Mouse (Mus musculus): ENCODE data around the gene Gba2.
"Not testable (repeated sequence)": the region's sequence is repeated elsewhere in the genome, so short reads cannot be mapped to it uniquely, and the experiment has no call there.

Gene Gba2

DNA sequence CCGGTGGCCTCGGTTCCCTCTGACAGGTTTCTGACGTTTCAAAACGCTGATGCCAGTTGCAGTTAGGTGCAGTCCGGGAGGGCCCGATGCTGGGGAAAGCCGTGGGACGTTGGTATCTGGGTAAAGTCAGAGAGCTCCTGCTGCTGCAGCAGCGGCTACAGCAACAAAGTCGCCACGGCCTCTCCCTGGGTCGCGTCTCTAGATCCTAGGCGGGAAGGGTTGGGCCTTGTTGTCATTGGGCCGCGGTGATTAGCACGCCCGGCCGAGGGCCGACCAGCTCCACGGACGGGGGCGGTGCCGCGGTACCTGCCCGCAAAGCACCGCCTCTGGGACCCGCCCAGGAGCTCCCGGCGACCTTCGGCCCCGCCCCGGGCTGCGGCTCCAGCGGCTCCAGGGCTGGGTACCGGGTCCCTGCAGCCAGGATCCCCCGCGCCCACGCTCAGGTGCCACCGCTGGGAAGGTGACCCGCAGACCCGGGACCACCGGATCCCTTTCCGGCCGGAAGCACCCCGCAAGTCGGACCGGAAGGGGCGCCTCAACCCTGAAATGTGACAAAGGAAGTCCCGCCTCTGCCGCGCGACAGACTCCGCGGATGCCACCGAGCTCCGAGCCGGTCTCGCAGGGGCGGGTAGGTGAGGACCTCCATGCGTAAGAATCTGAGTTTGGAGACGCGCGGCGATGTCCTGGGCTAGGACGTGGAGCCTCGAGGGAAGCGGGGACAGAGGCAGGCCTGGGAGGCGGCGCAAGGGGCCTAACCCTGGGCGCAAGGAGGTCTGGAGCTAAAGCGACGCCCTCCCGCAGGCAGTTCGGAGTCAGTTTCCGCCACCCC is at the start of gene Gba2, which contains the start of gene Rgp1:
Gba2 (minus strand) TSS at position 498 of the 829 bp plus-strand sequence.
Rgp1 (plus strand) TSS at position 340 of the 829 bp plus-strand sequence.
- peaks cover 1% of the 10 kb centered on the region for H3K36me3 ChIP-seq (ENCODE audit: control insufficient read depth, insufficient read depth, low read length, poor library complexity, severe bottlenecking)
- no peaks in the 10 kb centered on the region for H3K27me3 ChIP-seq (ENCODE audit: control insufficient read depth, insufficient read depth, low read length, poor library complexity, severe bottlenecking)
- peak; percentile 81 for DNase-seq (ENCODE audit: low read depth, low spot score)

DNA sequence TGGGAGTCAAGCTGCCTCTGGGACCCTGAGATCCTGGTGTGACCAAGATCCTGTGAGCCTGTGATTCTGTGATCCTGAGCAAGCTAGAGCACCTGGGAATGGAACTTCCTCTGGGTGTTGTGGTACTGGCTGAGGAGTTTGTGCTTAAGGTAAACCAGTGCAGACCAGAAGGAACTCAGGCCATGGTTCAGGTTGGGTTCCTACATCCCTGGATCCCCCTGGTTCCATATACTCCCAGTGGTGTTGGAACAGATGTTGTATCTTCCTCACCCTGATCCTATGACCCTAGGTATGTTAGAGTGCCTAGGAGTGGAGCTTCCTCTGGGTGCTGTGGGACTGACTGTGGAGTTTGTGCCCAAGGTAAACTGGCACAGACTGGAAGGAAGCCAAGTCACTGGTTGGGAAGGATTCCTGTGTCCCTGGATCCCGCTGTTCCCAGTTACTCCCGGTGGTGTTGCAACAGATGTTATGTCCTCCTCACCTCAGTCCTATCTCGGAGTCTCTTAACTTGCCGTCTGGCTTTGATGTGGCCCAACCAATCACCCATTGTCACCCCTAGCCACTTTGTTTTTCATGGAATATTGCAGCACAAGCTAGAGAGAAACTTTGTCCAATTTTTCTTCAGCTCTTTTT is 41.6 kb upstream of the Gba2 start:
- Histone ChIP-seq H3K36me3 (ENCODE audit: control insufficient read depth, insufficient read depth, low read length, poor library complexity, severe bottlenecking) (no peaks in the 10 kb centered on the region), H3K27me3 (ENCODE audit: control insufficient read depth, insufficient read depth, low read length, poor library complexity, severe bottlenecking) (no peaks in the 10 kb centered on the region)
- DNase-seq (ENCODE audit: low read depth, low spot score), result no peak

DNA sequence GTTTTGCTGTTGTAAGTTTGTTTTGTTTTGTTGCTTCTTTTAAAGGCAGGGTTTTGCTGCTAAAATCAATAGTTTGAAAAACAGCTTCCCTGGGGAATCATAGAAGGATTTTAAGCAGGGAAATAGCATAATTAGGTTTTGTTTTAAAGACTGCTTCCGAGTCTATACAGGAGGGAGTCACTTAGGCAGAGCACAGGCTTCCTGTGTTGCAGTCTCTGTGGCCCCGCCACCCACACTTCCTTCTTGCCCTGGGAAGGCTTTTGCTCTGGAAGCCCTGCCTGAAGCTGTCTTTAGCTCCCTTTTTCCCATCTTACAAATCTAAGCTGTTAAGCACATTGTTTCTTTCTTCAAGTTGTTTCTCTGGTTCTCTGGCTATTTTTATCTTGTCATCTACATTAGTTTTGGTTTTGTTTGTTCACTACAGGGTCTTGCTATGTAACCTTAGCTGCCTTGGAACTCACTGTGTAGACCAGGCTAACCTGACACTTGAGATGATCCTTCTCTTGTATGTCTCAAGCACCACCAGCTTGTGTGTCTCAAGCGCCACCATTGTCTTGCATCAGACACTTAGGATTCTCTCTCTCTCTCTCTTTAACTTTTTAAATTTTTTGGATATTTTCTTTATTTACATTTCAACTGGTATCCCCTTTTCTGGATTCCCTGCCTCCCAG is 34.5 kb upstream of the Gba2 start:
- DNase-seq (ENCODE audit: low read depth, low spot score), result no peak
- no peaks in the 10 kb centered on the region for H3K27me3 ChIP-seq (ENCODE audit: control insufficient read depth, insufficient read depth, low read length, poor library complexity, severe bottlenecking)
- H3K36me3 ChIP-seq (ENCODE audit: control insufficient read depth, insufficient read depth, low read length, poor library complexity, severe bottlenecking), result no peaks in the 10 kb centered on the region

DNA sequence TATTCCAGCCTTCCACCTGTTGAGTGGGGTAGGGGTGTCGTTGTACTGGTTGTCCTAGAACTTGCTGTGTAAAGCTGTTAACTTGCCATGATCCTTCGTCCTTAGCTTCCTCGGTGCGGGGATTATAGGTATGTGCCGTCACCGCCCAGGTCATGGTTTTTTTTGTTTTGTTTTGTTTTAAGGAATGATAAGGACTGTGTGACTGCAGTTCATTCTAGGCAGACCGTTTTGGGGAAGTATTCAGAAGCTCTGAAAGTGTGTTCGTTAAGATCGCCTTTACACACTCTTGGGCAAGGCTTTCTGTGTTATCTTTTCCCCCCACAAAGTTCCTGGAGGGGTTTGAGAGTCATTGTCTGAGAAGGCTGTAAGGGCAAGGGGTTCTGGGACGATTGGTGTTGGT is 33.9 kb upstream of the Gba2 start:
- Histone ChIP-seq H3K36me3 (ENCODE audit: control insufficient read depth, insufficient read depth, low read length, poor library complexity, severe bottlenecking) (no peaks in the 10 kb centered on the region), H3K27me3 (ENCODE audit: control insufficient read depth, insufficient read depth, low read length, poor library complexity, severe bottlenecking) (no peaks in the 10 kb centered on the region)
- no peak for DNase-seq (ENCODE audit: low read depth, low spot score)

DNA sequence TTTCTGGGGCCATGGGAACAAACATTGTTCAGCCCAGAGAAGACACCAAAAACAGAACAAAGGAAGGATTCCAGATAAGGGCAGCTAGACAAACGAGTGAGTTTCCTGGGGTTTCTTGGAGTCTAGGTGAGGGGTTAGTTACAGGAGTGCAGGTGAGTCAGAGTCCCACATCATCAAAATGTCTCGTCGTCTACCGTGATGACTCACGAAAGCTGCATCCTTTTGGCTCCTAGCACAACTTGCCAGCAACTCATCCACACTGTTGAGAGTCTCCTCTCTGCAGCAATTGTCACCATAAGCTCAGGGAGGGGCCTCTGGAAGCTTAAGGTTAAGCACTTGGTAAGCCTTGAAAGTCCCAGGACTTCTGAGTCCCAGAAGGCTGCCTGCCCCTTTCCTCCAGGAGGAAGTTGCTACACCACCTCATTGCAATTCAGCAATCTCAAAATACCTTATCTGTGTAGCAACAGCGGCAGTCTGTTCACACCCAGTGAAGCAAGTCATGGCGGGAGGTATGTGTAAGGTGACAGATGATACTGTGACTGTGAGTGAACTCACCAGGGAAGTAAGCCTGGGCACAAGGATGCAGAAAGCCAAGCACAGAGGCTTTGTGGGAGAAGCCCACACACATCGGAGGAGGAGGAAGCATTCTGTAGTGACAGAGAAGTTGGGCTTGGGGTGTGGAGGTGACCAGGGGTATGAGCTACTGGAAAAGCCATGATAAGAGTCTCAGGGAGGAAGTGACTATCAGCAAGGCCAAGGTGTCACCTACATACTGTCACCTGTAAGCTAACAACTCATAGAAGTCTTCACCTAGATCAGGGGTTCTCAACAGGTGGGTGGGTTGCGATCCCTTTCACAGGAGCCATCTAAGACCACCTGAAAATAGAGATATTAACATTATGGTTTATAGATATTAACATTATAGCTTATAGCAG is 26.3 kb upstream of the Gba2 start:
- no peak for DNase-seq (ENCODE audit: low read depth, low spot score)
- Histone ChIP-seq H3K36me3 (ENCODE audit: control insufficient read depth, insufficient read depth, low read length, poor library complexity, severe bottlenecking) (no peaks in the 10 kb centered on the region), H3K27me3 (ENCODE audit: control insufficient read depth, insufficient read depth, low read length, poor library complexity, severe bottlenecking) (no peaks in the 10 kb centered on the region)

DNA sequence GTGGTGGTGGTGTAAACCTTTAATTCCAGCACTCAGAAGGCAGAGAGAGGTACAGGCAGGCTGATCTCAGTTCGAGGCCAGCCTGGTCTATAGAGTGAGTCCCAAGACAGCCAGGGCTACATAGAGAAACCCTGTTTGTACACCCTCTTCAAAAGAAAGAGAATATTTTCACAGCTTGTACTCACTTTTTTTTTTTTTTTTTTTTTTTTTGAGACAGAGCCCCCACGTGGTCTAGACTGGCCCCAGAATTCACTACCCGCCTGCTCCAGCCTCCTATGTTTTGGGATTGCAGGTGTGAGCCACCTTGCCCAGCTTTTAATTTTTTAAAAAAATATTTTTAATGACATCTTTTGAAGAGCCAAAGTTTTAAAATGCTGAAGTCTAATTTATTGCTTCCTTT is 25.4 kb upstream of the Gba2 start:
- Histone ChIP-seq H3K27me3 (ENCODE audit: control insufficient read depth, insufficient read depth, low read length, poor library complexity, severe bottlenecking) (no peaks in the 10 kb centered on the region), H3K36me3 (ENCODE audit: control insufficient read depth, insufficient read depth, low read length, poor library complexity, severe bottlenecking) (no peaks in the 10 kb centered on the region)
- no peak for DNase-seq (ENCODE audit: low read depth, low spot score)

DNA sequence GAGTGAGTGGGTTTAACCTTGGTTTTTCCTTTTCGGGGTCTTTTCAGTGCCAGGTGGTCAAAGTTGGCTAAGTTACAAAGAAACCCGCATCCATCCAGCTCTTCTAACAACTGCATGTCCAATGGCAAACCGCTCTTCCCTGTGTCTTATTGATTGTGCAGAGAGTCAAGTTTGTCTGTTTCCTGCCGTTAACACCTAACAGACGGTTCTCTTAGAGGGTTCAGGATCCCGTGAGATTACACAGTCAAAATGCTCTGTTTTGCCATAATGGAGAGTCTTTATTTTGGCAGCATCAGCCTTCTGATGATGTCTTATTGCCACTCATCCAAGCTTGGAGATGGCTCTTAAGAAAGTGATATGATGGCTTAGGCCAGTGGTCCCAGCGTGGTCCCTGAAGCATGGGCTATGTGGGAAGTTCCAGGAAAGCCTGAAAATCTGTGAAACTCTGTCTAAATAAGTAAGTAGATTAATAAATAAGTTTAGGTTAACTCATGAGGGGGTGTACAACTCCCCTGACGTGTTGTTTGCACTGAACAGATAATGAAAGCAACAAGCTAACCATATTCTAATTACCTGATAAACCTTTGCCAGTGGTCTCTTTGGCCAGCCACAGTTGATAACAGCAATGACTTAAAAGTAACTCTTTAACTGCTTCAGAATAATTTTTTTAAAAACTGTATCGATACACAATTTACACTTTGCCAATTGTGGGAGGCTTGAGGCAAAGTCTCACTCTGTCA is 21.7 kb upstream of the Gba2 start:
- no peak for DNase-seq (ENCODE audit: low read depth, low spot score)
- no peaks in the 10 kb centered on the region for H3K27me3 ChIP-seq (ENCODE audit: control insufficient read depth, insufficient read depth, low read length, poor library complexity, severe bottlenecking)
- no peaks in the 10 kb centered on the region for H3K36me3 ChIP-seq (ENCODE audit: control insufficient read depth, insufficient read depth, low read length, poor library complexity, severe bottlenecking)

DNA sequence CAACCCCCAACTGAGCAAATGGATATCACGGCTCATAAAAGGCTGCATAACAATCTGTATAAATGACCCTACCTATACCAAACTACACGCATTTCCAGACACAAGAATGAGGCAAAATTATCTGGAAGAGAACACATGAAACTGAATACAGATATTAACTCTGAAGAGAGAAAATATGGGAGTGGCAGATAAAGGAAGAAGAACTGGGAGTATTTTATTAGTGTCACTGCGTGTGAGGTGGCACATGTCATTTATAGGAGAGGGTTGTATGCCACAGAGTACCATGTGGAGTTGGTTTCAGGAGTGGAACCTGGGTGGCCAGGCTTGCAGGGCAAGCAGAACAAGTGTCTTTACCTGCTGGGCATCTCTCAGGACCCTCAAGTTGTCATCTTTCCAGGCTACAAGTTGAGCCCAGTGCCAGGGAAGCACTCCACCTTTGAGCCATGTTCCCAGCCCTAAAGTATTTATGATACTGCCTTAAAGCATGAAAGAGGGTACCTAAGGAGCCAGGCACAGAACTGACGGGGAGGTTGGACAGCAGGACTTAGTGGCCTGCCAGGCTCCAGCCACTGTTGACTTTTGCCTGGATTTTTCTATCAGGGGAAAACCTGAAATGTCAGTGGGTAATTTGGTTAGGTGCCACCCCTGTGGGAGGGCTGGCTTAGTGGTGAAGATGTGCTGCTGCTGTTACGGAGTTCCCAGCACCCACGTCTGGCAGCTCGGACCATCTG is 20.1 kb upstream of the Gba2 start:
- no peak for DNase-seq (ENCODE audit: low read depth, low spot score)
- Histone ChIP-seq H3K36me3 (ENCODE audit: control insufficient read depth, insufficient read depth, low read length, poor library complexity, severe bottlenecking) (no peaks in the 10 kb centered on the region), H3K27me3 (ENCODE audit: control insufficient read depth, insufficient read depth, low read length, poor library complexity, severe bottlenecking) (no peaks in the 10 kb centered on the region)

DNA sequence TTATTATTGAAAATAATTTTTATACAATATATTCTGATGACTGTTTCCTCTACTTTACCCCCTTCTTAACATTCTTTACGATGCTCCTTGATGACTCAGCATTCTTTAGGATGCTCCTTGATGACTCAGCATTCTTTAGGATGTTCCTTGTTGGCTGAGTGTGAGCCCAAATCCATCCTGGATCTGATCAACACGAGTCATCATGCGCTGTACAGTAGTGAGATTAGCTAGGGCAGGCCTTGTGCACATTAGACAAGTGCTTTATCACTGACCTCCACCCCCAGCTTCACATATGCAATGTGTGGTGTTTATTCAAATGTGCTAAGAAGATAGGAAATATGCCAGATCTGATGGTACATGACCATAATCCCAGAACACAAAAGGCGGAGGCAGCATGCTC is 19.5 kb upstream of the Gba2 start:
- Histone ChIP-seq H3K27me3 (ENCODE audit: control insufficient read depth, insufficient read depth, low read length, poor library complexity, severe bottlenecking) (no peaks in the 10 kb centered on the region), H3K36me3 (ENCODE audit: control insufficient read depth, insufficient read depth, low read length, poor library complexity, severe bottlenecking) (no peaks in the 10 kb centered on the region)
- no peak for DNase-seq (ENCODE audit: low read depth, low spot score)

DNA sequence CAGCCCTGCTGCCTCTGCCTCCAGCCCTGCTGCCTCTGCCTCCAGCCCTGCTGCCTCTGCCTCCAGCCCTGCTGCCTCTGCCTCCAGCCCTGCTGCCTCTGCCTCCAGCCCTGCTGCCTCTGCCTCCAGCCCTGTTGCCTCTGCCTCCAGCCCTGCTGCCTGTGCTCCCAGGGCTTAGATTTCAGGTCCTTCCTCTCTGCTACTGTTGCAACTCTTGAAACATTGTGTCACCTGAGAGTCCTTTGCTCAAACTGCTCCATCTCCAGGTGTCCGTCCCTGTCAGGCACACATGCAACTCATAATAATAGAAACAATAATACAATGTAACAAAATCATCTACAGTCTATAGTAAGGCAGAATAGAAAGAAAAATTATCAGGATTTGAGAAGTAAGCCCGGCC is 17.9 kb upstream of the Gba2 start:
- not testable (repeated sequence) for DNase-seq (ENCODE audit: low read depth, low spot score); H3K36me3 ChIP-seq (ENCODE audit: control insufficient read depth, insufficient read depth, low read length, poor library complexity, severe bottlenecking); H3K27me3 ChIP-seq (ENCODE audit: control insufficient read depth, insufficient read depth, low read length, poor library complexity, severe bottlenecking)

DNA sequence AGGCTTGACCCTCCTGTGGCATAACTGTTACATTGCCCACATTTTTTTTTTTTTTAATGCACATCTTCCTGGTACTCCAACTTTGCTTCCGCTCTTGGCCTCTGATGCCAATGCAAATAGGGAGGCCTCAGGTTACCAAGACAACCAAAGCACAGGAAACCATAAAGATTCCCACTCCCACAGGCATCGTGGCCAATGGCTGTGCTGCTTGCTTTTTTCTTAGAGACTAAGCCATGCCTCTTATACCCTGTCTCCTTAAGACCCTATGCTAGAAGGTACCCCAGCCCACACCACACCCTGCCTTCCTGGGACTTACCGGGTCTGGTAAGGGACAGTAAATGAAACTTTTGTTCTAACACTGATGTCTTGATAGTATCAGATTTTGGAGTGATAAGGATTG is 14.8 kb upstream of the Gba2 start:
- H3K27me3 ChIP-seq (ENCODE audit: control insufficient read depth, insufficient read depth, low read length, poor library complexity, severe bottlenecking), result no peaks in the 10 kb centered on the region
- H3K36me3 ChIP-seq (ENCODE audit: control insufficient read depth, insufficient read depth, low read length, poor library complexity, severe bottlenecking), result no peaks in the 10 kb centered on the region
- no peak for DNase-seq (ENCODE audit: low read depth, low spot score)

DNA sequence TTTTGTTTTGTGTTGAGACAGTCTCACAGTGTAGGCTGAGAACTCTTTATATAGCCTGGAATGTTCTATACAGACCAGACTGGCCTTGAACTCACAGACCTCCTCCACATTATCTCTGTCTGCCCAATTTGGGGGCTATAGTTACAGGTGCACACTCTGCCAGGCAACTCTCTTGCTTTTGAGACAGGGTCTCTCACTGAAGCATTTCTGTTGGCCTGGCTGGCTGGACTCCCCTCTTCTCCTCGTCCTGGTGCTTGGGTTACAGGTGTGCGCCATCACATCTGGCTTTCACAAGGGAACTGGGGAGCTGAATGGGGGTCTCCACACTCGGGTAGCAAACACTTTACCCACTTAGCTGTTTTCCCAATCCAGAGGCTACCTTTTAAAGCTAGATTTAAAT is 13.3 kb upstream of the Gba2 start:
- H3K27me3 ChIP-seq (ENCODE audit: control insufficient read depth, insufficient read depth, low read length, poor library complexity, severe bottlenecking), result no peaks in the 10 kb centered on the region
- no peak for DNase-seq (ENCODE audit: low read depth, low spot score)
- H3K36me3 ChIP-seq (ENCODE audit: control insufficient read depth, insufficient read depth, low read length, poor library complexity, severe bottlenecking), result no peaks in the 10 kb centered on the region

DNA sequence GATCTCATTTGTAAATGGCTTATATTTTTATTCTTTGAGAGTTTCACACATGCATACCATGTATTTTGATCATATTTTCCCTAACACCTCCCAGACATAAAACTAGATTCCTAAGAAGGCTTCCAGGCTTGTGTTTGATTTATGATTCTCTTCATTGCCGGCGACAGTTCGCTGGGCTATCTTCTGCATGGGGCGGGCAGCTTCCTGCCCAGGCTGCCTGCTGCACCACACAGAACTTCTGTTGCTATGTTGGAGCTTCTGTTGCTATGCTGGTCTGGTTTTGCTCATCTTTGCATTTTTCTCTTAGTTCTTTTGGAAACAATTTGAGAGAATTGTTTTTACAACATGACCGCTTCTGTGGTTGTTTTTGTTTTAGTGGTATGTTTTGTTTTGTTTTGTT is 12.9 kb upstream of the Gba2 start:
- no peaks in the 10 kb centered on the region for H3K36me3 ChIP-seq (ENCODE audit: control insufficient read depth, insufficient read depth, low read length, poor library complexity, severe bottlenecking)
- H3K27me3 ChIP-seq (ENCODE audit: control insufficient read depth, insufficient read depth, low read length, poor library complexity, severe bottlenecking), result no peaks in the 10 kb centered on the region
- DNase-seq (ENCODE audit: low read depth, low spot score), result no peak

Data from splenic B cell, adult 2 months (primary cell).